Mouse (Mus musculus): ENCODE measurements around the gene Gpx8. TPM values are rescaled to one million over a fixed set of nuclear protein-coding genes. Genes with fewer than 3 reads are reported as not detected.
"Not testable (repeated sequence)": the region's sequence is repeated elsewhere in the genome, so short reads cannot be mapped to it uniquely, and the experiment has no call there.

Gpx8 gene
- polyA plus RNA-seq, 1 experiment, result 18.8 TPM

- DNase-seq (ENCODE audit: low read depth), result no peak
Measured at GRCm38 (mm10) chr13:113023274-113024143, 22.7 kb downstream of the Gpx8 start.

- DNase-seq (ENCODE audit: low read depth), result no peak
Measured at GRCm38 (mm10) chr13:113022467-113022866, 23.7 kb downstream of the Gpx8 start.

GRCm38 (mm10) chr13:113021521-113021920 is 24.7 kb downstream of the Gpx8 start:
- DNase-seq (ENCODE audit: low read depth), result no peak

GRCm38 (mm10) chr13:113013174-113013953 is 32.8 kb downstream of the Gpx8 start:
- DNase-seq (ENCODE audit: low read depth), result not testable (repeated sequence)

GRCm38 (mm10) chr13:113012683-113013082 is 33.5 kb downstream of the Gpx8 start:
- no peak for DNase-seq (ENCODE audit: low read depth)

GRCm38 (mm10) chr13:113000576-113001318 is 45.5 kb downstream of the Gpx8 start:
- DNase-seq (ENCODE audit: low read depth), result no peak

- no peak for DNase-seq (ENCODE audit: low read depth)
Measured at GRCm38 (mm10) chr13:113000090-113000489, 46.1 kb downstream of the Gpx8 start.

- DNase-seq (ENCODE audit: low read depth), result no peak
Measured at GRCm38 (mm10) chr13:112998427-112999201, 47.6 kb downstream of the Gpx8 start.

GRCm38 (mm10) chr13:112997369-112997768 is 48.8 kb downstream of the Gpx8 start:
- DNase-seq (ENCODE audit: low read depth), result no peak

- DNase-seq (ENCODE audit: low read depth), result no peak
Measured at GRCm38 (mm10) chr13:112996407-112996806, 49.8 kb downstream of the Gpx8 start.

- DNase-seq (ENCODE audit: low read depth), result no peak
Measured at GRCm38 (mm10) chr13:112994191-112994590, 52.0 kb downstream of the Gpx8 start.

GRCm38 (mm10) chr13:112993531-112994152 is 52.6 kb downstream of the Gpx8 start, which contains the start of gene Mcidas:
TSS of gene Mcidas (plus strand) at chr13:112993845.
- DNase-seq (ENCODE audit: low read depth), result no peak

Other genes with a start within 250 kb of the Gpx8 start
- gene Plpp1, start 245.6 kb downstream of the Gpx8 start, polyA plus RNA-seq (2012; rRNA removed), result 36.5 and 41.1 TPM in 2 replicates
- 11.0 and 11.4 TPM in 2 replicates for gene Mtrex, start 119.0 kb downstream of the Gpx8 start, polyA plus RNA-seq (2012; rRNA removed)
- 6.7 and 6.9 TPM in 2 replicates for gene Dhx29, start 119.0 kb downstream of the Gpx8 start, polyA plus RNA-seq (2012; rRNA removed)
- 60.3 and 104 TPM in 2 replicates for gene Ccno, start 58.6 kb downstream of the Gpx8 start, polyA plus RNA-seq (2012; rRNA removed)
- 0.51 and 0.86 TPM in 2 replicates for gene Mcidas, start 52.6 kb downstream of the Gpx8 start, polyA plus RNA-seq (2012; rRNA removed)
- gene Cdc20b, start 11.3 kb downstream of the Gpx8 start, polyA plus RNA-seq (2012; rRNA removed), result 0.08 TPM in 1 of 2 replicates, not detected in the other
- 0.95 and 1.0 TPM in 2 replicates for gene Gzma, start 54.6 kb upstream of the Gpx8 start, polyA plus RNA-seq (2012; rRNA removed)
- 3.8 and 4.1 TPM in 2 replicates for gene Esm1, start 163.2 kb upstream of the Gpx8 start, polyA plus RNA-seq (2012; rRNA removed)
- gene Gzmk, start 179.5 kb upstream of the Gpx8 start, polyA plus RNA-seq (2012; rRNA removed), result not detected in 2 replicates
- gene BC067074, start 246.7 kb upstream of the Gpx8 start, polyA plus RNA-seq (2012; rRNA removed), result 2.4 and 3.1 TPM in 2 replicates